Mouse (Mus musculus) testis, adult 2 months (tissue): ENCODE measurements around the gene Tmem238. TPM values are rescaled to one million over a fixed set of nuclear protein-coding genes. Genes with fewer than 3 reads are reported as not detected.

Experiments
- H3K27ac ChIP-seq: fragments of 200-500 bp; 2 replicates; pipeline ENCODE4 v1.5.1; 2012; ENCODE audit warnings: low read depth, low read length; ENCODE audit not compliant: control insufficient read depth, insufficient read depth
- H3K27me3 ChIP-seq: fragments of 200-500 bp; 2 replicates; pipeline ENCODE4 v1.6.1; 2012; ENCODE audit warnings: mild to moderate bottlenecking, low read length, moderate library complexity; ENCODE audit not compliant: control insufficient read depth, insufficient read depth
- H3K36me3 ChIP-seq: fragments of 200-500 bp; 2 replicates; pipeline ENCODE4 v1.6.1; 2012; ENCODE audit warnings: mild to moderate bottlenecking, low read length; ENCODE audit not compliant: control insufficient read depth, insufficient read depth
- H3K4me1 ChIP-seq: fragments of 200-500 bp; 2 replicates; pipeline ENCODE4 v1.6.1; 2012; ENCODE audit warnings: low read length; ENCODE audit not compliant: control insufficient read depth, insufficient read depth
- H3K4me3 ChIP-seq: fragments of 200-500 bp; 2 replicates; pipeline ENCODE4 v1.5.1; 2012; ENCODE audit warnings: low read depth, mild to moderate bottlenecking, low read length, moderate library complexity, mixed read lengths; ENCODE audit not compliant: control insufficient read depth
- CTCF ChIP-seq: fragments of 200-500 bp; IDR thresholded peaks from 2 replicates; pipeline ENCODE4 v1.5.1; 2012; ENCODE audit warnings: low read depth, mild to moderate bottlenecking, inconsistent platforms, low read length, moderate library complexity; ENCODE audit not compliant: control insufficient read depth, insufficient read depth, insufficient replicate concordance
- POLR2A ChIP-seq: fragments of 200-500 bp; IDR thresholded peaks from 2 replicates; pipeline ENCODE4 v1.6.1; 2012; ENCODE audit warnings: low read depth, mild to moderate bottlenecking, inconsistent platforms, low read length, moderate library complexity; ENCODE audit not compliant: control insufficient read depth
- polyA plus RNA-seq: library from polyadenylated mRNA; depleted of rRNA; stranded (reverse); fragments of >200 nt; gene quantifications from 2 replicates; pipeline ENCODE4 v1.2.3, GENCODE M21; 2012

Tmem238 gene
- polyA plus RNA-seq, 1 experiment, result 1.1 TPM

- TF ChIP-seq CTCF (no peak), POLR2A (peak; percentile 29; the same call in 1 of the 2 replicates)
- Histone ChIP-seq H3K4me1 (peaks cover 2% of the 10 kb centered on the region), H3K27me3 (no peaks in the 10 kb centered on the region), H3K27ac (0 out of 2 replicates have a peak overlapping the region, but pooled peaks have one; percentile 0), H3K4me3 (peak overlapping the region; percentile 74), H3K36me3 (no peaks in the 10 kb centered on the region)
Measured at GRCm38 (mm10) chr7:4788499-4789435, 689 bp downstream of the Tmem238 start.

- no peaks in the 10 kb centered on the region for H3K36me3 ChIP-seq
- TF ChIP-seq POLR2A, result no peak
- no peak for TF ChIP-seq CTCF
- H3K4me1 ChIP-seq, result peaks cover 2% of the 10 kb centered on the region
- no peak overlapping the region for H3K27ac ChIP-seq
- H3K27me3 ChIP-seq, result no peaks in the 10 kb centered on the region
- peak overlapping the region; percentile 87 for H3K4me3 ChIP-seq
Measured at GRCm38 (mm10) chr7:4783667-4784268, 5.7 kb downstream of the Tmem238 start.

- no peak for TF ChIP-seq CTCF
- TF ChIP-seq POLR2A, result no peak
- H3K4me3 ChIP-seq, result peak within 1 kb of the TSS; percentile 87
- H3K27ac ChIP-seq, result peak within 1 kb of the TSS; percentile 47
- H3K27me3 ChIP-seq, result no peaks in the 10 kb centered on the region
- H3K4me1 ChIP-seq, result peaks cover 2% of the 10 kb centered on the region
- no peaks in the 10 kb centered on the region for H3K36me3 ChIP-seq
Measured at GRCm38 (mm10) chr7:4782759-4783158, 6.7 kb downstream of the Tmem238 start, which contains the start of the genes Il11 and Tmem190. TSS of gene Il11 (minus strand) at chr7:4782859. TSS of gene Tmem190 (plus strand) at chr7:4782937.

GRCm38 (mm10) chr7:4782130-4782529 is 7.3 kb downstream of the Tmem238 start:
- H3K36me3 ChIP-seq, result no peaks in the 10 kb centered on the region
- no peaks in the 10 kb centered on the region for H3K27me3 ChIP-seq
- H3K27ac ChIP-seq, result peak overlapping the region; percentile 47
- peaks cover 6% of the 10 kb centered on the region for H3K4me1 ChIP-seq
- no peak for TF ChIP-seq CTCF
- peak overlapping the region; percentile 87 for H3K4me3 ChIP-seq

GRCm38 (mm10) chr7:4779921-4780320 is 9.5 kb downstream of the Tmem238 start:
- no peaks in the 10 kb centered on the region for H3K36me3 ChIP-seq
- peaks cover 9% of the 10 kb centered on the region for H3K4me1 ChIP-seq
- H3K4me3 ChIP-seq, result peak overlapping the region; percentile 87
- TF ChIP-seq POLR2A, result no peak
- no peak for TF ChIP-seq CTCF
- no peak overlapping the region for H3K27ac ChIP-seq
- no peaks in the 10 kb centered on the region; the same call in 1 of the 2 replicates for H3K27me3 ChIP-seq

GRCm38 (mm10) chr7:4777851-4778637 is 11.4 kb downstream of the Tmem238 start:
- TF ChIP-seq CTCF (no peak), POLR2A (no peak)
- no peaks in the 10 kb centered on the region for H3K36me3 ChIP-seq
- H3K27me3 ChIP-seq, result no peaks in the 10 kb centered on the region; the same call in 1 of the 2 replicates
- peaks cover 13% of the 10 kb centered on the region for H3K4me1 ChIP-seq
- no peak overlapping the region for H3K4me3 ChIP-seq
- no peak overlapping the region for H3K27ac ChIP-seq
